Mouse (Mus musculus) lung, postnatal 10 days (tissue): Measurements from ENCODE around the gene Slc13a1.

Source experiments
- DNase-seq: peaks from one replicate; pipeline ENCODE4 v3.0.0; 2021

Slc13a1 gene

DNA sequence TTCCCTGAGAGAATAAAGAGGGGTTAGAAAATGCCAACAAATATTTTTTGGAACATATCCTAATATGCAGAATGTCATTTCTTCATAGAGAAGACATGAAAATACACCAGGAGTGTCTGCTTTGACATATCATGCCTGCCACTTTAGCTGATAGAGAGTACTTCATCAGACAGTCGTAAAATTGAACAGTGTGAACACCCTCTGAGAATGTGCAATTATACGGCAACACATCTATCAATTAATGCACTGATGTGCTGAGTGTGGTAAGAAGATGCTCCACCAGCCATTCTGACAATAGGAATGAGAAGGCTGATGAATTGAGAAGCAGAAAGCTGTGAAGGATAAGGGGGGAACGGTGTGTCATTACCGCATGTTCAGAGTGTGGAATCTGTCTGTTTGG lies 95.1 kb downstream of the Slc13a1 start:
- DNase-seq, result no peak

DNA sequence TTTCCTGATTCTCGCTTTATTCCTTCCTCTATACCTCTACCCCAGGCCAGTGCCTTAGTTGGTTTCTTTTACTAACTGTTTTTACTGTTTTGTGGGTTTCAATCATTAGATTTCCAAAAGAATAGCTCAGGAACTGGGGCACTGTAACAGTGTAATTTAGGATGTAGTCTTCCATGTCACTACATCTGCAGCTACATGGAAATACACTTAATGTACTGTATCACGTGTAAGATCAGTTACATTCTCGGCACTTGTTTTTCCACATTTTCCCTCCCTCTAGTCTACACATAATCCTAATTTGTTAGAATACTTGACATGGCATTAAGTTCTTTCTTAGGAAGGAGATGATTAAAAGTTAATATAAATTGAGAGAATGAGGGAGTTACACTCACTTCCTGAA lies 108.1 kb downstream of the Slc13a1 start:
- DNase-seq, result no peak

DNA sequence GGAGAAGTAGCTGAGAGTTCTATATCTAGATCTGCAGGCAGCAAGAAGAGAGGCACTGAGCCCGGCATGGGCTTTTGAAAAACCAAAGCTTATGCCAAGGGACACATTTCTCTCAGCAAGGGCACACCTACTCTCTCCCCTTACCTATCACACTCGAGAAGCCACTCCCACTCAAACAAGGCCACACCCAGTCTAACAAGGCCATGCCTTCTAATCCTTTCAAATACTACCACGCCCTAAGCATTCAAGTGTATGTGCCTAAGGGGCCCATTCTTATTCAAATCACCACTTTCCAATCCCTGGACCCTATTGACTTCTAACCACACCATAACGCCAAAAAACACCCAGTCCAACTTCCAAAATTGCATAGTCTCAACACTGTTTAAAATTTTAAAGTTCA lies 112.8 kb downstream of the Slc13a1 start:
- no peak for DNase-seq

DNA sequence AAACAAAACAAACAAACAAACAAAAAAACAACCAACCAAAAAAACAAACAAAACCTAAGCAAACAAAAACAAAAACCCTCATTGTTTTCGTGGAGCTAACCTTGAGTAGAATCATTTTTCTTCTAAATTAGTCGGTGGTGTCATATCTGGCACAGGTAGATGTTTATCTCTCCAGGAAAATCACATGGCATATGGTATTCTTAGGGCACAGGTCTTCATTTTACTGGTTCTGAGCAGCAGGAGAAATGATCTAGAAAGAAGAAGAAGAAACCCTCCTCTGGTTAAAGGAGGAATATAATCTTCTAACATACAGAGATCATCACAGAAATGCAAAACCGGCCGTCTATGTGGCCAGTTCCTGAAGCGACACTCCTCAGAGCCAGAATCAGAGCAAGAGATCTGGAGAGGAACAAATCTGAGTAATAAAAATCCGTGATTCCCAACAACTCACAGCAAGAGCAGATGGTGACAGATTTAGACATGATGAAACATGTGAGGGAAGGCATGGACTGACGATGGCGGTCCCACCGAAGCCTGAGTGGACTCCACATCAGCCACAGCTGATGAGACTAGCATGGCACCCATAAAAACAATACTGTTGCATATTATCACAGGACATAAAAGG lies 113.7 kb downstream of the Slc13a1 start:
- no peak for DNase-seq

DNA sequence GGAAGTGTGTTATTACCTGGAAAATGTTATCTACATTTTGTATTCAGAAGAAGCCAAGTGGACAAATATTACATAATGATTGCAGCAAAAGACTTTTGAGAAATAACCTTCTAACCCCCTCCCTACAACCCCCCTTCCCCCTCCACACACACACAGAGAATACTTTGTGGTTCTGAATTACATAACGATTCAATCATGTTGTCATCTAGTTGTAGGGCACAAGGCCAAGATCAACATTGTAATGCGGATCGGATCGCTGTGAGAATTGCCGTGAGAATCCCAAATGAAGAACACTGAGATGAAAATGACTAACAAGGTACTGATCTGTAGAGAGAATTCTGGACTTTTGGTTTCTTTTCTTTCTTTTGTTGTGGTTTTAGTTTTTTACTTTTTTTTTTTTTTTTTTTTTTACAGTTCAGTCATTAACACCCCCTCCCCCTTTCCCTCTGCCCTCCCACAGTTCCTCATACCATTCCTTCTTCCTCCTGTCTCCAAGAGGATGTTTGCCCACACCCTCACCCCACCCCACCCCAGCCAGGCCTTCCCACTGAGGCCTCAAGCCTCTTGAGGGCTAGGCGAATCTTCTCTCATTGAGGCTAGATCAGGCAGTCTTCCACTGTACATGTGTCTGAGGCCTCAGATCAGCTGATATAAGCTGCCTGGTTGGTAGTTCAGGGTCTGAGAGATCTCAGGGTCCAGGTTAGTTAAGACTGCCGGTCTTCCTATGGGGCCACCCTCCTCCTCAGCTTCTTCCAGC lies 120.7 kb downstream of the Slc13a1 start:
- DNase-seq, result peak; percentile 24

DNA sequence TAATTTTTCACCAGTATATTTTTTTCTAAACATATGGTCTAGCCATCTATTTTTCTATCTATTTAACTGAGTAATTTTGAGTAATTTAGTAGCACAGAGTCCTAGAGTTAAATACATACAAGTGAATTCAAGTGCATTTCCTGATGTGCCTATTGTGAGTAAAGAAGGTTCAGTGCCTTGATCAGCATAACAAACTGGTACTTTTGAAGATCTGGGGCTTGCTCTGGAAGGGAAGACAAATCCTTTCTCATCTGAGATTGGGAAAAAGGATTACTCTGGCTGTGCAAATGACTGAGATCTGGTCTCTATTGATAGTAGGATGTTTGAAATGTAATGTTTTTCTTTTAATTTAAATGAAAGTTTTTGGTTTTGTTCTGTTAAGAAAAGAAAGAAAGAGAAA lies 124.4 kb downstream of the Slc13a1 start:
- DNase-seq, result no peak
